Mouse (Mus musculus) heart, adult 2 months (tissue): ENCODE measurements at regions not wholly inside any gene's neighbourhood (a gene's known extent, or its start where the extent isn't known, plus 50 kb on each side); places are given as distances from the start of the nearest gene placed in this dataset.

Experiments
- CTCF ChIP-seq: fragments of 200-600 bp; IDR thresholded peaks from 2 replicates; pipeline ENCODE4 v1.8.1; 2022; ENCODE audit warnings: antibody characterized with exemption, mild to moderate bottlenecking, moderate library complexity
- POLR2A ChIP-seq: fragments of 200-500 bp; IDR thresholded peaks from 2 replicates; pipeline ENCODE4 v1.6.1; 2011; ENCODE audit warnings: mild to moderate bottlenecking, low read depth, low read length, control low read depth; ENCODE audit not compliant: insufficient read depth

DNA sequence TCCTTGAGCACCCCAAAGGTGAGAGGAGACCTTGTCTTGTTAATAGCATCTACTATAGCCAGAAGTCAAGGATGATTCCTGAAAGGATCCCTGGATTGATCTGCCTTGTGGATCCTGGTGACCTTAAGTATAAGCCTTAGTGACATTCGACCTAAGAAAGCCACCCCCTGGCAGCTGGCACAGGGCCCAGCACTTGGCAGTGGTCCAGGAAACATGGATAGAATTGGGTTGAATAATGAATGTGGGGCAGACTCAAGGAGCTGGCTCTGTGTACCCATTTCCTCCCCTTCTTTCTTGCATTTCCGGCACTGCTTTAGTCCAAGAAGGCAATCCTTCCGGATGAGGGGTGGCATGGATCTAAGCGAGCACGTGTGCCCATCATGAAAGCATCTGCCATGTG is 149.0 kb downstream of the Irx5 start:
- no peak for TF ChIP-seq POLR2A
- no peak for TF ChIP-seq CTCF
